Mouse (Mus musculus): ENCODE results near the gene Fkbp9. TPM values are rescaled to one million over a fixed set of nuclear protein-coding genes. Genes with fewer than 3 reads are reported as not detected.

Gene Fkbp9
- polyA plus RNA-seq (2015; fragmentation: Nextera tagmentation; extraction: Ambion mirVana): 132 and 145 TPM in 2 replicates

DNA sequence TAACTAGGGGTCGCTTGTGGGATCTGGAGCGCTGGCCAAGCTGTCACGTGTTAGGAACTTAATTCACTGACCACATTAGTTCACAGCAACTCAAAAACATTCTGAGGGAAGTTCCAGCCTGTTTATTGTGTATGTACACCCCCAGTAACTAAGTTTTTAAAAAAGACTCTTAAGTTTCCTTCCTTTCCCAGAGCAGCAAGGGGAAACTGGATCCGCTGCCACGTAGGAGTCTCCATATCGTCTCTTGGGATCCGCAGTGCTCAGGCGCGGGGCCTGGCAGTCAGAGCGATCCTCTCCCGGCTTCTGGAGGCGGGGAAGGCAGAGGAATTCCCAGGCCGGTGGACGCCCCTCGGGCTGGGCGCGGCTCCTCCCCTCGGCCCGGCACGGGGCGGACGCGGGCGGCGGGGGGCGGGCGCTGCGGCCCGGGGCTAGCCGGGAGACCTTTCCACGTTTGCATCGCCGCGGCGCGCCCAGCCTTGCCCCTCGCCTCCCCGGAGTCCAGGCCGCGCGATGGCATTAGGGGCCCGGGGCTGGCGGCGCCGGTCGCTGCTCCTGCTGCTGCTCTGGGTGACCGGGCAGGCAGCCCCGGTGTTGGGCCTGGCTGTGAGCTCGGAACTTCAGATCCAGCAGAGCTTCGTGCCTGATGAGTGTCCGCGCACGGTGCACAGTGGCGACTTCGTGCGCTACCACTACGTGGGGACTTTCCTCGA lies at the start of gene Fkbp9:
Gene Fkbp9 (plus strand): TSS at position 363 of the 710 bp plus-strand sequence.
- Histone ChIP-seq H3K9me3 (ENCODE audit: low read length) (no peaks in the 10 kb centered on the region), H3K9ac (replicated peaks; ENCODE audit: low read length) (peak within 1 kb of the TSS; percentile 93), H3K36me3 (ENCODE audit: insufficient read depth, low read length) (peaks cover 14% of the 10 kb centered on the region), H3K4me3 (ENCODE audit: low read length) (peak within 1 kb of the TSS; percentile 79), H3K4me1 (ENCODE audit: insufficient read depth, low read length) (peaks cover 6% of the 10 kb centered on the region; the same call in 1 of the 2 replicates), H3K27me3 (ENCODE audit: insufficient read depth, low read length) (no peaks in the 10 kb centered on the region), H3K4me2 (replicated peaks; ENCODE audit: low read depth, low read length) (peak within 1 kb of the TSS; percentile 68), H3K27ac (ENCODE audit: low read length) (peak within 1 kb of the TSS; percentile 80)
- 0% methylated on average over 49 of the region's 58 CpGs for WGBS
- ATAC-seq (ENCODE audit: low FRiP score, low TSS enrichment): peak; percentile 99

DNA sequence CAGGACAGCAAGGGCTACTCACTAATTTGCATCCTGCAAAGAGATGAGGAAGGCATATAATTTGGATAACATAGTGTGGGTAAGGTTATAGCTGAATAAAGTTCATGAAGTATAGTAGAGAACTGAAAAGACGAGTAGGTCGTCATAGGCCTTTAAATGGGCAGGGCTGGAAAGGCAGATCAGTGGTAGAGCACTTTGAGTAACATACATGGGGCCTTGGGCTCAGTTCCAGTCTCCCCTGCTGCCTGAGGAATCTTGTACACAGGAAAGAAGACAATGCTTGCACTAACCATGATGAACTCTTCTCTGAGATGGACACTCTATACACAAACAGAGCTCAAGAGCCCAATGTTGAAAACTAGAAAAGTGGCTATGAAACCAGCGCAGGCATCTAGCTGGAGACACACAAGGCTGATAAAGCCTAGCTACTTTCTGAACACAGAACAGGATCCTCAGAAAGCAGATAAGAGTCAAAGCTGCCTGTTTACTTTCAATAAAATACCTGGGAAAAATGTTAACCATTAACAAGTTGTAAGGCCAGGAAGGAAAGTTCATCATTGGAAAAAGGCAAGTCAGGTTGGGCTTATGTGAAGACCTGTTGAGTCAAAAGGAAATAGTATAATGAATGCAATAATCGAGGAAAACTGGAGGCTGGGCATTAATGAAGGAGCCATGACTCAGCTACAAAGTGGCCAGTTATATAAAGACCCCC lies 48.1 kb upstream of the Fkbp9 start:
- WGBS: 82% methylated on average over 4 of the region's 4 CpGs
- ATAC-seq (ENCODE audit: low FRiP score, low TSS enrichment): no peak

DNA sequence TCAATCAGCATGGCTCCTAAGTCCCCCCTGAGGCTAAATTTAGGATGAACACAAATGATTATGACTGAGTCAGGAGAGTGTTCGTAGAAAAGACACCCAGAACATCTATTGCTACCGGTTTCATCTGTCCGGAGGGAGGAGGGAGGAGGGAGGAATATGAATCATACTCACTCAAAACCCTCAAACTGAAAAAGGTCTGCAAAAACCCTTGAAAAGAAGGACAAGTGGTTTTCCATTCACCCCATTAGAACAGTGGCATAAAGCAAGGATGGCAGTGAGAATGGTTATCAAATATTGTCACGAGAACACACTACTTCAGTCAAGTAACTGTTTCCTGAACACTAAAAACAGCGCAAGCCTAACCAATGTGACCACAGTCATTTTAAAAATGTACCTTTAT lies 46.8 kb upstream of the Fkbp9 start:
- ATAC-seq (ENCODE audit: low FRiP score, low TSS enrichment): no peak

More for the DNA sequence above, 48.1 kb upstream of the Fkbp9 start:
- 0 out of 2 replicates have a peak overlapping the region, but pooled peaks have one; percentile 46 for H3K27ac ChIP-seq (ENCODE audit: low read length)
- no peaks in the 10 kb centered on the region for H3K27me3 ChIP-seq (ENCODE audit: insufficient read depth, low read length)
- no peak overlapping the region for H3K9ac ChIP-seq (replicated peaks; ENCODE audit: low read length)
- peaks cover 48% of the 10 kb centered on the region for H3K36me3 ChIP-seq (ENCODE audit: insufficient read depth, low read length)
- H3K4me3 ChIP-seq (ENCODE audit: low read length): no peak overlapping the region
- peaks cover 13% of the 10 kb centered on the region; the same call in 1 of the 2 replicates for H3K4me1 ChIP-seq (ENCODE audit: insufficient read depth, low read length)
- H3K9me3 ChIP-seq (ENCODE audit: low read length): no peaks in the 10 kb centered on the region
- no peak overlapping the region for H3K4me2 ChIP-seq (replicated peaks; ENCODE audit: low read depth, low read length)

DNA sequence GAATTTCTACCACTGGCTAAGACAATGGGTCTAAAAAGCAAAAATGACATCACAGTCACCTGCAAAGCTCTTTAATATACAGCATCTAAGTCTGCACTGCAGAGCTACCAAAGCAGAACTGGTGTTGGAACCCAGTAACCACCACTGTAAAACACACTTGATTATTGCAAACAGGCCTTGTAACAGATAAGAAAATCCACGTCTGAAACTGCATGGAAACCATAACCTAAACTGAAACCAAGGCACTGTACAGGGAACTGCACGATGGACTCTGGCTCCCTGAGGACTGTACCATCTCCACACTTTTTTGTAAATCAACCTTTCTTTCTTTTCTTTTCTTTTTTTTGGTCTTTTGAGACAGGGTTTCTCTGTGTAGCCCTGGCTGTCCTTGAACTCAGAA lies 44.2 kb upstream of the Fkbp9 start:
- peaks cover 13% of the 10 kb centered on the region; the same call in 1 of the 2 replicates for H3K4me1 ChIP-seq (ENCODE audit: insufficient read depth, low read length)
- H3K4me2 ChIP-seq (replicated peaks; ENCODE audit: low read depth, low read length): no peak overlapping the region
- H3K27ac ChIP-seq (ENCODE audit: low read length): no peak overlapping the region
- WGBS: 87% methylated on average over 2 of the region's 2 CpGs
- no peaks in the 10 kb centered on the region for H3K27me3 ChIP-seq (ENCODE audit: insufficient read depth, low read length)
- no peak overlapping the region for H3K9ac ChIP-seq (replicated peaks; ENCODE audit: low read length)
- no peak for ATAC-seq (ENCODE audit: low FRiP score, low TSS enrichment)
- H3K9me3 ChIP-seq (ENCODE audit: low read length): no peaks in the 10 kb centered on the region
- peaks cover 26% of the 10 kb centered on the region for H3K36me3 ChIP-seq (ENCODE audit: insufficient read depth, low read length)
- no peak overlapping the region for H3K4me3 ChIP-seq (ENCODE audit: low read length)

More for the DNA sequence above, 46.8 kb upstream of the Fkbp9 start:
- peaks cover 38% of the 10 kb centered on the region for H3K36me3 ChIP-seq (ENCODE audit: insufficient read depth, low read length)
- 91% methylated on average over 5 of the region's 5 CpGs for WGBS
- H3K27ac ChIP-seq (ENCODE audit: low read length): no peak overlapping the region
- no peak overlapping the region for H3K9ac ChIP-seq (replicated peaks; ENCODE audit: low read length)
- no peaks in the 10 kb centered on the region for H3K27me3 ChIP-seq (ENCODE audit: insufficient read depth, low read length)
- H3K4me3 ChIP-seq (ENCODE audit: low read length): no peak overlapping the region
- peaks cover 13% of the 10 kb centered on the region; the same call in 1 of the 2 replicates for H3K4me1 ChIP-seq (ENCODE audit: insufficient read depth, low read length)
- H3K4me2 ChIP-seq (replicated peaks; ENCODE audit: low read depth, low read length): no peak overlapping the region
- no peaks in the 10 kb centered on the region for H3K9me3 ChIP-seq (ENCODE audit: low read length)

DNA sequence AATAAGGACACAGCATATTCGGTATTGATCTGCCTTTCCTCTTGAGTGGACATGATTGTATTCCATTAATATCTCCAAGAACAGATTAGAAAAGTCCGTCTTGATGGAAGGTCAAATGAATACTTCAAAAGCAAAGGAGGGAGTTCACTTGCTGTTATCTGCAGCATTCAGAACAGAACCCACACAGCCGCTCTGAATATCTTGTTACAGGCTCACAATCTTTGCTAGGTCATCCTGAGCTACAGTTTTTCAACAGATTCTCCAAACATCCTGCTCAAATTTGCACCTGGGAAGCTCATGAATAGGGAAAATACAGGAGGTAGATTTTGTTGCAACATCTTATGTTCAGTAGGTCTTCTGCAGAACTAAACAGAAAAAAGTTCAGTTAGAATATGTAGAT lies 42.5 kb upstream of the Fkbp9 start:
- 74% methylated on average over 3 of the region's 3 CpGs for WGBS
- no peaks in the 10 kb centered on the region for H3K9me3 ChIP-seq (ENCODE audit: low read length)
- no peak overlapping the region for H3K27ac ChIP-seq (ENCODE audit: low read length)
- H3K4me3 ChIP-seq (ENCODE audit: low read length): no peak overlapping the region
- H3K4me1 ChIP-seq (ENCODE audit: insufficient read depth, low read length): peaks cover 6% of the 10 kb centered on the region
- peaks cover 17% of the 10 kb centered on the region for H3K36me3 ChIP-seq (ENCODE audit: insufficient read depth, low read length)
- H3K9ac ChIP-seq (replicated peaks; ENCODE audit: low read length): no peak overlapping the region
- H3K27me3 ChIP-seq (ENCODE audit: insufficient read depth, low read length): no peaks in the 10 kb centered on the region
- no peak overlapping the region for H3K4me2 ChIP-seq (replicated peaks; ENCODE audit: low read depth, low read length)
- ATAC-seq (ENCODE audit: low FRiP score, low TSS enrichment): no peak

DNA sequence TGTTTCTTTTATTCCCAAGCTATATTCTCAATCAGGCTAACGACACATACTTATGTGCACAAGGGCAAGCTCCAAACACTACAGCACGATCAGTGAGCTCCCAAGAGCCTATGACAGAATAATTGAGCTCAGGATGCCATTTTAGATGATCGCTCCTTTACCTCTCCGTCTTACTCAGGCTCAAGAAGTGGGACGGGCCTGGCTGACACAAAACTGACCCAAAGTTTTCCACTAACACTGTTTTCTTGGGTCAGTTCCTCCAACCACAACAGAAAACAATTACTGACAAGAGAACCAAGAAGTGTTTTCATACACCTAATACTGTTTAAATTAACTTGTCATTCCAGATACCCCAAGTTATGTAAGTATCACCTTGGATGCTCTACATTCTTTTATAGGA lies 37.0 kb upstream of the Fkbp9 start:
- Histone ChIP-seq H3K4me2 (replicated peaks; ENCODE audit: low read depth, low read length) (peak overlapping the region; percentile 82), H3K9me3 (ENCODE audit: low read length) (no peaks in the 10 kb centered on the region), H3K4me3 (ENCODE audit: low read length) (peak overlapping the region; percentile 82), H3K4me1 (ENCODE audit: insufficient read depth, low read length) (peaks cover 22% of the 10 kb centered on the region), H3K9ac (replicated peaks; ENCODE audit: low read length) (no peak overlapping the region), H3K36me3 (ENCODE audit: insufficient read depth, low read length) (no peaks in the 10 kb centered on the region), H3K27me3 (ENCODE audit: insufficient read depth, low read length) (no peaks in the 10 kb centered on the region), H3K27ac (ENCODE audit: low read length) (no peak overlapping the region)
- ATAC-seq (ENCODE audit: low FRiP score, low TSS enrichment): no peak
- 81% methylated on average over 5 of the region's 5 CpGs for WGBS

DNA sequence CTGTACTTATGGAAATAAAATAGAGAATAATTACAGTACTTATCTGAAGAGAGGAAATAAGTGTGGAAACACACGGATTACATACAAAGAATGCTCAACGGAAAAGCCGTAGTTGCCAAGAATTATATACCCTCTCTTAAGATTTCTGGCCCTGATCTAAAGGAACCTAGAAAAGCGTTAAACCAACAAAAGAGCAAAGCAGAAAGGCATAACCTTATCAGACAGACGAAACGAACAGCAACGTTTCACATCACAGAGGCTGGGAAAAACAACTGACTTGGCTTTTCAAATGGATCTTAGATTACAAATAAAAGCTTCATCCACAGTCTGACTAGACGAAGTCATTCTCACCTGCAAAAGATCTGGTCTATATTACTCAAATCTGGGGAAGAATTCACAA lies 35.6 kb upstream of the Fkbp9 start:
- Histone ChIP-seq H3K9me3 (ENCODE audit: low read length) (no peaks in the 10 kb centered on the region), H3K27ac (ENCODE audit: low read length) (peak overlapping the region; percentile 100), H3K9ac (replicated peaks; ENCODE audit: low read length) (peak overlapping the region; percentile 98), H3K4me2 (replicated peaks; ENCODE audit: low read depth, low read length) (peak overlapping the region; percentile 82), H3K36me3 (ENCODE audit: insufficient read depth, low read length) (no peaks in the 10 kb centered on the region), H3K27me3 (ENCODE audit: insufficient read depth, low read length) (no peaks in the 10 kb centered on the region), H3K4me3 (ENCODE audit: low read length) (peak overlapping the region; percentile 82), H3K4me1 (ENCODE audit: insufficient read depth, low read length) (peaks cover 22% of the 10 kb centered on the region)
- WGBS: 3% methylated on average over 8 of the region's 8 CpGs
- no peak for ATAC-seq (ENCODE audit: low FRiP score, low TSS enrichment)

DNA sequence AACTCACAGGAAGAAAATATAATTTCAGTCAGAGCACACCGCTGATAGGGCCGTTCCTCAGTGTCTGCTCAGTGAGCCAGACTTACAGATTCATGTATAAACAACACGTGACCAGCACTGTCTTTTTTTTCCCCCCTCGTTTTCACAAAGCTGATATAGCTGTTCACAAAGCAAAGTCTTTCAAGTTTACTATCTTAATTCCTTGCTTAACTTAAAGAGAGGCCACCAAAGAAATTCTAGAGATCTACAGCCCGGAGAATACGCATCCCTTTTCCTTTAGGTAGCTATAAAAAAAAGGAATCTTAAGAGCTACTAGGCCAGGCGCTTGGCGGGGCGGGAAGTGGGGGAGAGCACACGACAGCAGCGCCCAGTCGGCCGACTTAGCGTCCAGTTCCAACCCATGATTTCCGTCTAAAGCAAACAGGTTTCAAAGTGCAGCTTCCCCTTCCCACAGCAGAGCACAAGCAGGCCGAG lies 35.2 kb upstream of the Fkbp9 start:
- Histone ChIP-seq H3K4me3 (ENCODE audit: low read length) (peak overlapping the region; percentile 82), H3K9ac (replicated peaks; ENCODE audit: low read length) (peak overlapping the region; percentile 98), H3K4me2 (replicated peaks; ENCODE audit: low read depth, low read length) (peak overlapping the region; percentile 82), H3K4me1 (ENCODE audit: insufficient read depth, low read length) (peaks cover 22% of the 10 kb centered on the region), H3K36me3 (ENCODE audit: insufficient read depth, low read length) (no peaks in the 10 kb centered on the region), H3K27me3 (ENCODE audit: insufficient read depth, low read length) (no peaks in the 10 kb centered on the region), H3K9me3 (ENCODE audit: low read length) (no peaks in the 10 kb centered on the region), H3K27ac (ENCODE audit: low read length) (peak overlapping the region; percentile 100)
- ATAC-seq (ENCODE audit: low FRiP score, low TSS enrichment): peak; percentile 24; the same call in 1 of the 2 replicates
- WGBS: under 1% methylated on average over 16 of the region's 16 CpGs

DNA sequence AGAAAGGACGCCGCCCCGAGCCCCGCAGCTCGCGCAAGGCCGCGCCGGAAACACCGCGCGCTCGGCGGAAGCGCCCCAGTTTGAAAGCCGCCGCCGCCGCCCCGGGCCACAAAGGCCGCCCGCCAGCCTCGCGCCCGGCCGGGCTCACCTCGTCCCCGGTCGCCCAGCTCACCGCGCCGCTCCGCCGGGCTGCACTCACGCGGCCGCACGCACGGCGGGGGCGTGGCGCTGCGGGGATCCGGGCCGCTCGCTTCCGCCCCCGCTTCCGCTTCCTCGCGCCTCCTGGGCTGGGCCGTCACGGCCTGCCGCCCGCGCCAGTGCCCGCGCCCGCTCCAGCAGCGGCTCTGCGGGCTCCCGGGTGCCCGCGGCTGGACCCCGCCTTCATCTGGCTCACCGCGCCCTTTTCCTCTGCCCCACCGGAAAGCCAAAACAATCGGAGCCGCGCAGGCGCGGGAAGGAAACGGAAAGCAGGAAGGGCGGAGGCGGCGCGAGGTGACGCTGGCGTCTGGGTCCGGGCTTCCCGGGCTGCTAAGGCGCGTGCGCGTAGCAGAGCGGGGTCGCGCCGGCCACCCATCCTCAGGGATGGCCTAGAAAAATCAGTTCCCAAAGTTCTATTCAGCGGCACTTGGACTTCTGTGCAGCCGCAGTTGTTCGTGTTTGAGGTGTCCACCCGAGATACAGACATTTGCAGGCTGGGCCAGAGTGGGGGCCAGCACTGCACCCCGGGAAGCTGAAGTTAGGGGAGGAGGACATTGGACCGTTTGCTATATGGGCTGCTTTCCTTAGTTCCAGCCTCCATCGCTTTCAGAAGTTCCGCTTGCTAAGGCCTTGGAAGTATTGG lies 34.3 kb upstream of the Fkbp9 start, which contains the start of gene Kbtbd2:
Gene Kbtbd2 (minus strand): TSS at position 503 of the 841 bp plus-strand sequence.
- H3K27me3 ChIP-seq (ENCODE audit: insufficient read depth, low read length): no peaks in the 10 kb centered on the region
- peak; percentile 96 for ATAC-seq (ENCODE audit: low FRiP score, low TSS enrichment)
- H3K36me3 ChIP-seq (ENCODE audit: insufficient read depth, low read length): no peaks in the 10 kb centered on the region
- H3K9me3 ChIP-seq (ENCODE audit: low read length): no peaks in the 10 kb centered on the region
- H3K4me2 ChIP-seq (replicated peaks; ENCODE audit: low read depth, low read length): peak within 1 kb of the TSS; percentile 82
- H3K27ac ChIP-seq (ENCODE audit: low read length): peak within 1 kb of the TSS; percentile 100
- WGBS: under 1% methylated on average over 90 of the region's 98 CpGs
- peak within 1 kb of the TSS; percentile 98 for H3K9ac ChIP-seq (replicated peaks; ENCODE audit: low read length)
- peak within 1 kb of the TSS; percentile 82 for H3K4me3 ChIP-seq (ENCODE audit: low read length)
- peaks cover 22% of the 10 kb centered on the region for H3K4me1 ChIP-seq (ENCODE audit: insufficient read depth, low read length)
